Mouse (Mus musculus) intestine, embryonic 16.5 days (tissue): ENCODE measurements around the gene Gm49721. TPM values are rescaled to one million over a fixed set of nuclear protein-coding genes. Genes with fewer than 3 reads are reported as not detected.
"Not testable (repeated sequence)": the region's sequence is repeated elsewhere in the genome, so short reads cannot be mapped to it uniquely, and the experiment has no call there.

Experiments
- ATAC-seq: fragments of 200-750 bp; cut with Nextera tagmentation; 2 replicates; pipeline ENCODE4 v1.8.0; 2017; ENCODE audit warnings: moderate TSS enrichment, moderate library complexity
- H3K27ac ChIP-seq: fragments of 300-500 bp; sonication (generic); 2 replicates; pipeline ENCODE4 v1.5.1; 2014; ENCODE audit warnings: mild to moderate bottlenecking, low read length
- H3K27me3 ChIP-seq: fragments of 300-500 bp; sonication (generic); replicated peaks from 2 replicates; pipeline ENCODE4 v1.6.1; 2014; ENCODE audit warnings: low read length, control low read depth, mixed read lengths; ENCODE audit not compliant: control insufficient read depth, insufficient read depth
- H3K36me3 ChIP-seq: fragments of 300-500 bp; sonication (generic); 2 replicates; pipeline ENCODE4 v1.6.1; 2014; ENCODE audit warnings: low read length, control low read depth; ENCODE audit not compliant: control insufficient read depth, insufficient read depth
- H3K4me1 ChIP-seq: fragments of 300-500 bp; sonication (generic); 2 replicates; pipeline ENCODE4 v1.6.1; 2014; ENCODE audit warnings: low read length, control low read depth, mixed read lengths; ENCODE audit not compliant: control insufficient read depth, insufficient read depth
- H3K4me2 ChIP-seq: fragments of 300-500 bp; sonication (generic); 2 replicates; pipeline ENCODE4 v1.6.1; 2014; ENCODE audit warnings: low read depth, low read length, control low read depth
- H3K4me3 ChIP-seq: fragments of 300-500 bp; sonication (generic); 2 replicates; pipeline ENCODE4 v1.5.1; 2014; ENCODE audit warnings: mild to moderate bottlenecking, low read length
- H3K9ac ChIP-seq: fragments of 300-500 bp; sonication (generic); 2 replicates; pipeline ENCODE4 v1.6.1; 2014; ENCODE audit warnings: low read depth, low read length
- H3K9me3 ChIP-seq: fragments of 300-500 bp; sonication (generic); 2 replicates; pipeline ENCODE4 v1.6.1; 2016; ENCODE audit warnings: low read length, control low read depth; ENCODE audit not compliant: control insufficient read depth
- WGBS: fragments of 180-500 bp; shearing (Covaris S2); extraction: QIAGEN DNeasy Blood & Tissue Kit; methylation state at CpG from one replicate; pipeline ENCODE4 v1.1.7; 2014; 5-methylcytosine and 5-hydroxymethylcytosine counted together
- polyA plus RNA-seq: library from polyadenylated mRNA; unstranded; fragments of >200 nt; fragmentation: Nextera tagmentation; extraction: Ambion mirVana; gene quantifications from 2 replicates; pipeline ENCODE4 v1.2.1, GENCODE M21; 2015

The Gm49721 gene
- polyA plus RNA-seq, 1 experiment from 2014 or later, result not detected

DNA sequence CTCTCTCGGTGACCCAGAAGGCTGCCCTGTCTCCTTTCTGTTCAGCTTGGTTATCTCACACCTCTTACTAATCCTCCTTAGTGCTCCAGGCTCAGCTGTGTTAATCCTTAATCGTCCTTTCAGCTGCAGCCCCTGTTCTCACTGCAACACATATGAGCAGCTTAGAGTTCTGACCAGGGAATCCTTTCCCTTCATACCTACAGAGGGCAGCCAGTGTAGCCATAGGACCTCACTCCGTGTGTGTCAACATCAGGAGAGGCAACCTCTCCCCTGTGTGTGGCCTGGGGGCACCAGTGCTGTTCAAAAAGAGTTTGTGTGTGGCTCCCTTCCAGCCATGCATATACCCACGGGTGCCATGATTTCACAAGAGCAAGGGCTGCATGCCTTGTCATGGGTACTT lies 26.9 kb downstream of the Gm49721 start:
- not testable (repeated sequence) for H3K27ac ChIP-seq, H3K4me2 ChIP-seq, H3K4me1 ChIP-seq, H3K4me3 ChIP-seq, H3K36me3 ChIP-seq, H3K9me3 ChIP-seq, H3K27me3 ChIP-seq, H3K9ac ChIP-seq, ATAC-seq
- 57% methylated on average over 3 of the region's 4 CpGs for WGBS

DNA sequence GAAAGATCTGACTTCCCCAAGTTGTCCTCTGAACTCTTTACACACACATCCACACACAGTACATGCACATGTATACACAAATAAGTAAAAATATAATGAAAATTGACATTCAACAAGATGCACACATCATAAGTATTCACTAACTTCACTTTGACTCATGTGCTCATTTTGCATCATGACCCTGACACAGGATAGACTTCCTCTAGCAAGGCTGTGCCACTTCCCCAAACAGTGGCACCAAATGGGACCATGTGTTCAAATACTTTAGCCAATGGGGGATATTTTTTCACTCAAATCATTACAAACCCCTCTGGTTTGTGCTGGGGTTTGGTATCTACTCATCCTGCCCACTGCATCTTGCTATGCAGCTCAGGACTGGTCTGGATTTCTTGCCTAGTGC lies 30.2 kb downstream of the Gm49721 start:
- H3K36me3 ChIP-seq, H3K4me1 ChIP-seq, H3K27me3 ChIP-seq, H3K4me3 ChIP-seq, H3K27ac ChIP-seq, H3K9me3 ChIP-seq, H3K9ac ChIP-seq, H3K4me2 ChIP-seq, ATAC-seq: not testable (repeated sequence)

DNA sequence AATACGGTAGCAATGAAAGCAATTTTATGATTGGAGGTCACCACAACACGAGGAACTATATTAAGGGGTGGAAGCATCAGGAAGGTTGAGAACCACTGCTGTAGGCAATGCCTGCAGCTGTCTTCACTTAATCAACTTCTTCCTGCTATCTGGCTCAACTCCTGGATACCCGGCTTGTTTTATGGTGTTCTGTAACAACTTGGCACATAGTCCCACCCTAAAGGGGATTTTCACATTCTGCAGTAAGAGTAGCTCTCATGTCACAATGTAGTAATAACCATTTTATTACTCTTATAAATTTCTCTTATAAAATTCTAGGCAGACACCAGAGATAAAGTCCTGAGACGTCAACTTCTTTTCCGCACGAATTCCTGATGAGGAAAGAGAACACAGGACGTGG lies 30.7 kb downstream of the Gm49721 start:
- H3K36me3 ChIP-seq, H3K9me3 ChIP-seq, H3K4me1 ChIP-seq, H3K9ac ChIP-seq, H3K4me3 ChIP-seq, H3K27ac ChIP-seq, H3K27me3 ChIP-seq, H3K4me2 ChIP-seq, ATAC-seq: not testable (repeated sequence)
- WGBS, result no CpG with 5 or more reads among the region's 7 CpGs

DNA sequence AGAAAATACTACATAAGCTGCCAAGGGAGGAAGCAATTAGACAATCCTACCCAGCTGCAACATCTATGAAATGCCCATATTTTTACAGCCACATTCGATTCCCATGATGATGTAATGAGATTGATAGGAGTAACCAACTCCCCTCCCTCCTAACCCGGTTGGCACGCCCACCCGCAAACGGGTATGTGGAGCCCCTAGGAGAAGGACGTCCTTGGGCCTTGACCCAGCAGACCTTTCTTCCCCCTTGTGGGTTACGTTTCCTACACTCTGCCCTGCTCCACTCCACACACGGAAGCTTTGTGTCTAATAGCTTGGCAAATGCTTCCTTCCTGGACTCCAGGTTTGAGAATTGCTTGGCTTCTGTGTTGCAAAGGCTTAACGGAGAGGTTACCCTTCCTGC lies 31.2 kb downstream of the Gm49721 start:
- ATAC-seq, H3K4me2 ChIP-seq, H3K4me3 ChIP-seq, H3K27ac ChIP-seq, H3K9me3 ChIP-seq, H3K9ac ChIP-seq, H3K36me3 ChIP-seq, H3K27me3 ChIP-seq, H3K4me1 ChIP-seq: not testable (repeated sequence)
- 73% methylated on average over 4 of the region's 9 CpGs for WGBS

DNA sequence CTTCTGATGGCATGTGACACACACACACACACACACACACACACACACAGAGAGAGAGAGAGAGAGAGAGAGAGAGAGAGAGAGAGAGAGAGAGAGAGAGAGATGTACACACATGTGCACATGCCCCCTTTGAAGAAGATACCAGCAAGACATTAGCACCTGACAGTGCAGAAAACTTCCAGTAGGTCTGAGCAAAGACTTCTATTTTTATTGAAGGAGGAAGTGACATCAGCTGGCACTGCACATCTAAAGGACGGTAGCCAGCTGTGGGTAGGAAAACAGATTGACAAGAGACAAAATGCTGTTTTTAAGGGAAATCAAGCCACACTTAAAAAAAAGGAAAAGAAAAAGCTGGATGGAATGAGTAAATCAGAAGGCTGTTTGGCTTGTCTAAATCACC lies 35.5 kb downstream of the Gm49721 start:
- ATAC-seq, H3K4me2 ChIP-seq, H3K9me3 ChIP-seq, H3K36me3 ChIP-seq, H3K27me3 ChIP-seq, H3K9ac ChIP-seq, H3K4me1 ChIP-seq, H3K27ac ChIP-seq, H3K4me3 ChIP-seq: not testable (repeated sequence)
- WGBS, result no CpG with 5 or more reads among the region's 1 CpGs

DNA sequence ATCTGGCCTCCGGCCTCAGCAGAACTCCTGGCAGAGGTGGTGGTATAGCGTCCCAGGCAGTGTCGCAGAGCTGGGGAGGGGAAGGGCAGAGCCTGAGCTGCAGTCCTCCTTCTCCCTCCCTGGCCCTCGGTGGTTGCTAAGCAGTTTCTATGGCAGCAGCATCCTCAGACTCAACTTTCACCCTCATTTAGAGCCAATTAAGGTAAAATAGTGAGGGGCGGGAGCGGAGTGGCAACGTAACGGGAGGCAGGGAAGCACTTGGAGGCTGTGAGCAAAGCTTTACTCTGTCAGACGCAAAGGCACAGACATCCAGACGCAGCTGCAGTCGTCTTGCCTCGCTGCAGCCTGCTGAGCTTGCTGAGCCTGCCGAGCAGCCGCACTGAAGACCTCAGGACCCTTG lies 46.6 kb downstream of the Gm49721 start, which contains the start of gene Gm1604a:
Gene Gm1604a, plus strand, starts transcription at position 312 of the 400 bp plus-strand sequence.
- WGBS, result 12% methylated on average over 3 of the region's 14 CpGs
- not testable (repeated sequence) for H3K27me3 ChIP-seq, H3K4me1 ChIP-seq, H3K27ac ChIP-seq, ATAC-seq, H3K4me3 ChIP-seq, H3K4me2 ChIP-seq, H3K9ac ChIP-seq, H3K36me3 ChIP-seq, H3K9me3 ChIP-seq

DNA sequence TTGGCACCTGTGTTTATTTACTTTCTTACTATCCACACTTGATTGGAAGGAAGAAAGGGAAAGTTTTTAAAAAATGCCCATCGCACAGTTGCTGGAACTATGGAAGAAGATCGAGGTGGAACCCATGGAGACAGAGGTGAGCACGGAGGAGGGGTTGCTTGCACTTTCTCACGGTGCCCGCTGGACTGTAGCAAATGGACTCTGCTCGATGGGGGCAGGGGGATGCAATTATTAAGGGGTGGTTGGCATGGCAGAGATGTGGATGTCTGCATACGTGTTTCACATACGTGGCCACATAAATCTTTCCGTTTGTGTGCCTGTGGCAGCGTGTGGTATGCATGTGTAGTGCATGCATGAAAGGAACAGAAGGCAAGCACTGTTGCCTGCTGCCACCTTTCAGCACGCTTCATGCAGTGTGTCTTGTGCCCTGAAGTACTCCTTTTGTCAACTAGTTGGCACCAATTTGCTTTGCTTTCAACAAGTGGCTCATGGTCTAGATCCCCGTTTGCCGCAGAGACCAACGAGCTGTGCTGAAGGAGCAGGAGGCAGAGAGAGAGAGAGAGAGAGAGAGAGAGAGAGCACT lies 47.2 kb downstream of the Gm49721 start:
- not testable (repeated sequence) for H3K9me3 ChIP-seq, H3K4me2 ChIP-seq, H3K4me3 ChIP-seq, H3K27me3 ChIP-seq, H3K9ac ChIP-seq, H3K27ac ChIP-seq, H3K36me3 ChIP-seq, ATAC-seq, H3K4me1 ChIP-seq
- WGBS, result 86% methylated on average over 3 of the region's 14 CpGs

DNA sequence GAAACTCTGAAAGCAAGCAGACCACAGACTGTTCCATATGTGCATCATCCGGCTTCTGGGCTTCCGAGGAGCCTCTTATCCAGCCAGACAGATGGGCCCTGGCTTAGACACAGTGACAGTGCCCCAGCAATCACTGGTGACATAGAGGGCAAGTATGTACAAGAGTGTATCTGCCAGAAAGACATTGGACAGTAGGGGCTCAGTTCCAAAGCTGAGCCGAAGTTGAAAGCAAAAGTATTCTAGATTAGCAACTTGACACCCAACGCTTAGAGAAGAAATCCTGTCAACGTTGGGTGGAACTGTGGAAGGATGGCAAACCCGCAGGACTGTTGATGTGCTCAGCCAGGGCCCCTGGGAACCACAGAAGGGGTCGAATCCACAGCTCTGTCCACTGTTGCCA lies 51.5 kb downstream of the Gm49721 start:
- H3K27me3 ChIP-seq, ATAC-seq: not testable (repeated sequence)

DNA sequence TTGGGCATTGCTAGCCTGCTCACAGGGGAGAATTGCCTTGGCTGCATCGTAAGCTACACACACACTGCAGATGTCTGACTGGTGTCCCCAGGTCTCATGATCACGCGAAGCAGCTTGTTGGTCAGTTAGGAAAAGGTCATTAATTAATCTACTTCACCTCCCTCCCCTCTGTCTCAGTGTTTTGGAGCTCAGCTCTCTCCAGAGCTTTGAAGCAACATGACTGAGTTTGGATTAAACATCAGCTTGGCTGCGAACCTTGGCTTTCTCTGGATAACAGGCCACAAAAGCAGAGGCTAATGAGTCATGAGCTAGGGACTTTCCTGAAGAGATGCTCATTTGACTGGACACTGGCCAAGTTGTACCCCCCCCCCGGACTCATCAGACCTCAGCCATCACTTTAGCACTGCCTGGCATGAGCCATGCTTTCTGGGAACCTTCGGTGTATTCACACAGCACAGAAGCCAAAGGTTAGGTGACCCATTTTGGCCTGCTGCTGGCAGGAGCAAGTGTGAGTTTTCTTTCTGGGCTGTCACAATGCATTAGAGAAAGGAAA lies 52.0 kb downstream of the Gm49721 start:
- ATAC-seq, H3K27ac ChIP-seq, H3K4me1 ChIP-seq, H3K4me2 ChIP-seq, H3K27me3 ChIP-seq, H3K9ac ChIP-seq, H3K4me3 ChIP-seq, H3K36me3 ChIP-seq, H3K9me3 ChIP-seq: not testable (repeated sequence)
- WGBS, result 78% methylated on average over 3 of the region's 6 CpGs

More for the DNA sequence above, 51.5 kb downstream of the Gm49721 start:
- H3K4me1 ChIP-seq, H3K4me2 ChIP-seq, H3K4me3 ChIP-seq, H3K9me3 ChIP-seq, H3K27ac ChIP-seq, H3K9ac ChIP-seq, H3K36me3 ChIP-seq: not testable (repeated sequence)
- whole genome bisulfite sequencing, result 73% methylated on average over 5 of the region's 7 CpGs
